Mouse (Mus musculus) embryonic facial prominence, embryonic 15.5 days (tissue): ENCODE results near the gene Selp. TPM values are rescaled to one million over a fixed set of nuclear protein-coding genes. Genes with fewer than 3 reads are reported as not detected.

Source experiments
- ATAC-seq: fragments of 200-750 bp; cut with Nextera tagmentation; 2 replicates; pipeline ENCODE4 v1.8.0; 2017; ENCODE audit warnings: low read depth, moderate TSS enrichment; ENCODE audit not compliant: insufficient number of reproducible peaks, low FRiP score, low TSS enrichment
- H3K27ac ChIP-seq: fragments of 300-500 bp; sonication (generic); replicated peaks from 2 replicates; pipeline ENCODE4 v1.5.1; 2015; ENCODE audit warnings: mild to moderate bottlenecking, inconsistent platforms
- H3K27me3 ChIP-seq: fragments of 300-500 bp; sonication (generic); 2 replicates; pipeline ENCODE4 v1.6.1; 2015; ENCODE audit warnings: inconsistent platforms
- H3K36me3 ChIP-seq: fragments of 300-500 bp; sonication (generic); 2 replicates; pipeline ENCODE4 v1.6.1; 2015; ENCODE audit warnings: mild to moderate bottlenecking, inconsistent platforms
- H3K4me1 ChIP-seq: fragments of 300-500 bp; sonication (generic); 2 replicates; pipeline ENCODE4 v1.6.1; 2015; ENCODE audit warnings: inconsistent platforms
- H3K4me2 ChIP-seq: fragments of 300-500 bp; sonication (generic); replicated peaks from 2 replicates; pipeline ENCODE4 v1.6.1; 2015; ENCODE audit warnings: mild to moderate bottlenecking, inconsistent platforms
- H3K4me3 ChIP-seq: fragments of 300-500 bp; sonication (generic); replicated peaks from 2 replicates; pipeline ENCODE4 v1.5.1; 2015; ENCODE audit warnings: mild to moderate bottlenecking, inconsistent platforms
- H3K9ac ChIP-seq: fragments of 300-500 bp; sonication (generic); 2 replicates; pipeline ENCODE4 v1.6.1; 2015; ENCODE audit warnings: inconsistent platforms
- H3K9me3 ChIP-seq: fragments of 300-500 bp; sonication (generic); replicated peaks from 2 replicates; pipeline ENCODE4 v1.6.1; 2016; ENCODE audit warnings: inconsistent platforms
- WGBS: fragments of 180-500 bp; shearing (Covaris S2); methylation state at CpG from one replicate; pipeline ENCODE4 v1.1.7; 2015; 5-methylcytosine and 5-hydroxymethylcytosine counted together
- polyA plus RNA-seq: library from polyadenylated mRNA; unstranded; fragments of >200 nt; fragmentation: Nextera tagmentation; extraction: Ambion mirVana; gene quantifications from 2 replicates; pipeline ENCODE4 v1.2.1, GENCODE M21; 2015

Gene Selp
- polyA plus RNA-seq, 1 experiment from 2014 or later: 0.20 TPM

GRCm38 (mm10) chr1:164119892-164120776 is 5.1 kb downstream of the Selp start:
- 70% methylated on average over 3 of the region's 3 CpGs for WGBS
- H3K36me3 ChIP-seq: no peaks in the 10 kb centered on the region
- H3K9me3 ChIP-seq: no peaks in the 10 kb centered on the region
- no peaks in the 10 kb centered on the region for H3K27me3 ChIP-seq
- no peak overlapping the region for H3K4me2 ChIP-seq
- H3K4me3 ChIP-seq: no peak overlapping the region
- H3K9ac ChIP-seq: no peak overlapping the region
- H3K27ac ChIP-seq: no peak overlapping the region
- no peak for ATAC-seq
- H3K4me1 ChIP-seq: no peaks in the 10 kb centered on the region

GRCm38 (mm10) chr1:164120777-164121158 is 5.7 kb downstream of the Selp start:
- H3K9me3 ChIP-seq: no peaks in the 10 kb centered on the region
- H3K36me3 ChIP-seq: no peaks in the 10 kb centered on the region
- no peak overlapping the region for H3K4me2 ChIP-seq
- no peak overlapping the region for H3K9ac ChIP-seq
- 78% methylated on average over 3 of the region's 3 CpGs for WGBS
- no peak for ATAC-seq
- H3K4me1 ChIP-seq: no peaks in the 10 kb centered on the region
- H3K27ac ChIP-seq: no peak overlapping the region
- no peak overlapping the region for H3K4me3 ChIP-seq
- H3K27me3 ChIP-seq: no peaks in the 10 kb centered on the region

GRCm38 (mm10) chr1:164123836-164124235 is 8.8 kb downstream of the Selp start:
- no peak for ATAC-seq
- 79% methylated on average over 3 of the region's 3 CpGs for WGBS
- Histone ChIP-seq H3K27ac (no peak overlapping the region), H3K27me3 (no peaks in the 10 kb centered on the region), H3K4me3 (no peak overlapping the region), H3K9ac (no peak overlapping the region), H3K4me2 (no peak overlapping the region), H3K36me3 (no peaks in the 10 kb centered on the region), H3K4me1 (no peaks in the 10 kb centered on the region), H3K9me3 (no peaks in the 10 kb centered on the region)

GRCm38 (mm10) chr1:164130013-164130412 is 14.9 kb downstream of the Selp start:
- Histone ChIP-seq H3K27ac (no peak overlapping the region), H3K36me3 (no peaks in the 10 kb centered on the region), H3K9me3 (no peaks in the 10 kb centered on the region), H3K9ac (no peak overlapping the region), H3K4me3 (no peak overlapping the region), H3K27me3 (no peaks in the 10 kb centered on the region), H3K4me2 (no peak overlapping the region), H3K4me1 (no peaks in the 10 kb centered on the region)
- WGBS: 66% methylated on average over 3 of the region's 3 CpGs
- ATAC-seq: no peak

GRCm38 (mm10) chr1:164132609-164133008 is 17.5 kb downstream of the Selp start:
- H3K4me2 ChIP-seq: no peak overlapping the region
- H3K36me3 ChIP-seq: no peaks in the 10 kb centered on the region
- H3K4me3 ChIP-seq: no peak overlapping the region
- H3K9me3 ChIP-seq: no peaks in the 10 kb centered on the region
- WGBS: 75% methylated on average over 1 of the region's 1 CpGs
- ATAC-seq: no peak
- no peak overlapping the region for H3K27ac ChIP-seq
- no peak overlapping the region for H3K9ac ChIP-seq
- H3K27me3 ChIP-seq: no peaks in the 10 kb centered on the region
- no peaks in the 10 kb centered on the region for H3K4me1 ChIP-seq

GRCm38 (mm10) chr1:164134101-164134500 is 19.0 kb downstream of the Selp start:
- no peaks in the 10 kb centered on the region for H3K36me3 ChIP-seq
- no peaks in the 10 kb centered on the region for H3K27me3 ChIP-seq
- H3K9me3 ChIP-seq: no peaks in the 10 kb centered on the region
- no peaks in the 10 kb centered on the region for H3K4me1 ChIP-seq
- no peak overlapping the region for H3K4me3 ChIP-seq
- no peak overlapping the region for H3K9ac ChIP-seq
- H3K27ac ChIP-seq: no peak overlapping the region
- no peak for ATAC-seq
- 74% methylated on average over 6 of the region's 6 CpGs for WGBS
- no peak overlapping the region for H3K4me2 ChIP-seq

GRCm38 (mm10) chr1:164135360-164135759 is 20.3 kb downstream of the Selp start:
- H3K9ac ChIP-seq: no peak overlapping the region
- WGBS: 60% methylated on average over 5 of the region's 5 CpGs
- H3K27me3 ChIP-seq: no peaks in the 10 kb centered on the region
- ATAC-seq: no peak
- H3K4me2 ChIP-seq: no peak overlapping the region
- H3K36me3 ChIP-seq: no peaks in the 10 kb centered on the region
- H3K9me3 ChIP-seq: no peaks in the 10 kb centered on the region
- no peaks in the 10 kb centered on the region for H3K4me1 ChIP-seq
- H3K4me3 ChIP-seq: no peak overlapping the region
- H3K27ac ChIP-seq: no peak overlapping the region

- Histone ChIP-seq H3K9me3 (no peaks in the 10 kb centered on the region), H3K36me3 (no peaks in the 10 kb centered on the region), H3K4me3 (no peak overlapping the region), H3K4me1 (no peaks in the 10 kb centered on the region), H3K9ac (no peak overlapping the region), H3K27me3 (no peaks in the 10 kb centered on the region), H3K4me2 (no peak overlapping the region), H3K27ac (no peak overlapping the region)
- WGBS: 55% methylated on average over 11 of the region's 11 CpGs
- ATAC-seq: no peak
Measured at GRCm38 (mm10) chr1:164135960-164136359, 20.9 kb downstream of the Selp start.

GRCm38 (mm10) chr1:164136636-164137035 is 21.6 kb downstream of the Selp start:
- H3K4me2 ChIP-seq: no peak overlapping the region
- ATAC-seq: no peak
- H3K9ac ChIP-seq: no peak overlapping the region
- no peaks in the 10 kb centered on the region for H3K27me3 ChIP-seq
- H3K9me3 ChIP-seq: no peaks in the 10 kb centered on the region
- no peaks in the 10 kb centered on the region for H3K36me3 ChIP-seq
- no peak overlapping the region for H3K4me3 ChIP-seq
- WGBS: 72% methylated on average over 6 of the region's 6 CpGs
- H3K4me1 ChIP-seq: no peaks in the 10 kb centered on the region
- H3K27ac ChIP-seq: no peak overlapping the region

GRCm38 (mm10) chr1:164138365-164139130 is 23.5 kb downstream of the Selp start:
- Histone ChIP-seq H3K36me3 (no peaks in the 10 kb centered on the region), H3K27ac (no peak overlapping the region), H3K4me2 (no peak overlapping the region), H3K9ac (no peak overlapping the region), H3K4me1 (no peaks in the 10 kb centered on the region), H3K4me3 (no peak overlapping the region), H3K27me3 (no peaks in the 10 kb centered on the region), H3K9me3 (no peaks in the 10 kb centered on the region)
- 5% methylated on average over 5 of the region's 5 CpGs for WGBS
- peak; percentile 69; the same call in 1 of the 2 replicates for ATAC-seq

- no peak overlapping the region for H3K27ac ChIP-seq
- ATAC-seq: no peak
- H3K9ac ChIP-seq: no peak overlapping the region
- no peaks in the 10 kb centered on the region for H3K27me3 ChIP-seq
- H3K9me3 ChIP-seq: no peaks in the 10 kb centered on the region
- no peak overlapping the region for H3K4me2 ChIP-seq
- no peaks in the 10 kb centered on the region for H3K4me1 ChIP-seq
- H3K36me3 ChIP-seq: no peaks in the 10 kb centered on the region
- WGBS: 65% methylated on average over 4 of the region's 4 CpGs
- H3K4me3 ChIP-seq: no peak overlapping the region
Measured at GRCm38 (mm10) chr1:164139464-164139863, 24.4 kb downstream of the Selp start.
